8 mouse cellular contexts compared by ENCODE assay signal in the genomic region with DNA sequence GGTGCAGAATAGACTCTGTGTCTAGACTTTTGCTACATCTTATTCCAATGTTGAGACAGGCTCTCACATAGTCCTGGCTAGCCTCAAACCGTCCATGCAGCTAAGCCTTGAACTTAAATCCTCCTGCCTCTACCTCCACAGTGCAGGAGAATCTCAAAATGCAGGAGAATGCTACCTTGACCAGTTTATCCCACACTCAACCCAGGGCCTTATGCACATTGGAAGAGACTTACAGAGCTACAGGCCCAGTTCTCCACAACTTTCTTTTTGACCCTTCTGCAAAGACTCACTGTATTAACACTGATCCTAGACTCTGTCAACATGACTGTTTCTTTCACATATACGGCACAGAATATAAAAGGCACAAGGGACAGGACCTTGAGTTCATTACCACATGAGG. TPM values are rescaled to one million over a fixed set of nuclear protein-coding genes. Genes with fewer than 3 reads are reported as not detected.
DNase-seq lines count a peak whose midpoint lies in the region; ATAC-seq and TF ChIP-seq lines count a peak whose summit lies in the region.

No protein-coding gene starts in this region.

- peak overlapping the region; percentile 65 for H3K9ac ChIP-seq in heart, adult 2 months (ENCODE audit: low read depth, low read length)
- peak overlapping the region; percentile 58 for H3K9ac ChIP-seq in heart, embryonic 16.5 days (ENCODE audit: low read length)
- no peak overlapping the region for H3K9ac ChIP-seq in liver, embryonic 14.5 days (replicated peaks)

- H3K4me3 ChIP-seq in heart, adult 2 months, result peak overlapping the region; percentile 72; the same call in 1 of the 2 replicates
- H3K4me3 ChIP-seq in bone marrow, adult 2 months (replicated peaks; ENCODE audit: control insufficient read depth, low read depth, low read length), result peak overlapping the region; percentile 26
- H3K4me3 ChIP-seq in heart, embryonic 16.5 days (ENCODE audit: low read length), result peak overlapping the region; percentile 89
- peak overlapping the region in 1 of 2 experiments; percentile 5; a peak in 1 of 4 replicates for H3K4me3 ChIP-seq in liver, embryonic 14.5 days (ENCODE audit: insufficient read depth in 1 of 2, low read depth in 2 of 2, low read length in 2 of 2)

- peak overlapping the region; percentile 87 for H3K27ac ChIP-seq in heart, adult 2 months
- H3K27ac ChIP-seq in bone marrow, adult 2 months (ENCODE audit: control insufficient read depth, insufficient read depth, low read depth, low read length, poor library complexity), result no peak overlapping the region
- peak overlapping the region; percentile 79 for H3K27ac ChIP-seq in heart, embryonic 16.5 days (ENCODE audit: low read length)
- no peak overlapping the region for H3K27ac ChIP-seq in liver, embryonic 14.5 days

- H3K4me1 ChIP-seq in heart, adult 2 months (ENCODE audit: control insufficient read depth, insufficient read depth, low read length), result peaks cover 22% of the 10 kb centered on the region
- peaks cover 3% of the 10 kb centered on the region; the same call in 1 of the 2 replicates for H3K4me1 ChIP-seq in bone marrow, adult 2 months (ENCODE audit: control insufficient read depth, insufficient read depth, low read length)
- H3K4me1 ChIP-seq in heart, embryonic 16.5 days (ENCODE audit: control insufficient read depth, insufficient read depth, low read length), result peaks cover 49% of the 10 kb centered on the region
- H3K4me1 ChIP-seq in liver, embryonic 14.5 days (replicated peaks; ENCODE audit: control insufficient read depth in 2 of 2, insufficient read depth in 2 of 2, low read length in 1 of 2), result peaks cover 32 to 41% of the 10 kb centered on the region in 2 experiments

- intact Hi-C loops in heart, adult 2 months (cut with DNase I), result loop anchor here (2.0 to 10.0 kb wide), 4 partner anchors 36 to 184 kb away; partner anchors contain the start of gene Ttyh3

- peaks cover 35% of the 10 kb centered on the region for H3K36me3 ChIP-seq in heart, adult 2 months (ENCODE audit: control insufficient read depth, insufficient read depth, low read length)
- peaks cover 4% of the 10 kb centered on the region; the same call in 1 of the 2 replicates for H3K36me3 ChIP-seq in heart, embryonic 16.5 days (ENCODE audit: control insufficient read depth, insufficient read depth)
- no peaks in the 10 kb centered on the region for H3K36me3 ChIP-seq in liver, embryonic 14.5 days (replicated peaks; ENCODE audit: control insufficient read depth, insufficient read depth, low read depth)

- no peaks in the 10 kb centered on the region for H3K9me3 ChIP-seq in heart, embryonic 16.5 days (replicated peaks; ENCODE audit: control insufficient read depth, low read length)
- H3K9me3 ChIP-seq in liver, embryonic 14.5 days (ENCODE audit: control insufficient read depth, low read length), result no peaks in the 10 kb centered on the region

- peaks cover 12% of the 10 kb centered on the region for H3K79me2 ChIP-seq in heart, adult 2 months (replicated peaks; ENCODE audit: control insufficient read depth, insufficient read depth, low read length)

- TF ChIP-seq CTCF in heart, adult 2 months (IDR thresholded peaks at IDR 0.05), result no peak
- no peak for TF ChIP-seq CTCF in bone marrow, adult 2 months (IDR thresholded peaks at IDR 0.05; ENCODE audit: control insufficient read depth, insufficient read depth, low read length)
- no peak for TF ChIP-seq CTCF in liver, embryonic 14.5 days (IDR thresholded peaks at IDR 0.05; ENCODE audit: low read depth)

- 7% methylated on average over 2 of the region's 2 CpGs for WGBS in heart, adult 2 months
- 70% methylated on average over 2 of the region's 2 CpGs for WGBS in bone marrow, adult 2 months
- WGBS in heart, embryonic 16.5 days, result 45% methylated on average over 2 of the region's 2 CpGs
- 48% methylated on average over 2 of the region's 2 CpGs for WGBS in liver, embryonic 14.5 days (ENCODE audit: insufficient replicate concordance)

- no peak for TF ChIP-seq POLR2A in heart, adult 2 months (IDR thresholded peaks at IDR 0.05; ENCODE audit: insufficient read depth, low read depth, low read length)
- no peak for TF ChIP-seq POLR2A in bone marrow, adult 2 months (IDR thresholded peaks at IDR 0.05; ENCODE audit: borderline replicate concordance, control insufficient read depth, low read depth, low read length)

- no peak for ATAC-seq in heart, embryonic 16.5 days (replicated peaks; ENCODE audit: extremely low read depth, insufficient read depth, low FRiP score)
- no peak for ATAC-seq in liver, embryonic 14.5 days (ENCODE audit: insufficient read depth)

- H3K4me2 ChIP-seq in heart, embryonic 16.5 days (ENCODE audit: low read depth, low read length), result peak overlapping the region; percentile 70
- H3K4me2 ChIP-seq in liver, embryonic 14.5 days (ENCODE audit: low read depth), result peak overlapping the region; percentile 100

- TF ChIP-seq EP300 in heart, adult 2 months (IDR thresholded peaks at IDR 0.05; ENCODE audit: insufficient read depth, low read depth, low read length), result no peak
- no peak for TF ChIP-seq EP300 in liver, embryonic 14.5 days (IDR thresholded peaks at IDR 0.05; ENCODE audit: low read depth)

- DNase-seq in heart, adult 2 months, result no peak
- DNase-seq in heart, adult 8-10 months (ENCODE audit: low spot score), result no peak
- DNase-seq in liver, embryonic 14.5 days (ENCODE audit: low read depth in 3 of 3, low spot score in 3 of 3), result no peak
- no peak for DNase-seq in right cerebral cortex, adult 2 months (ENCODE audit: low spot score in 2 of 2)
- DNase-seq in ovary, adult 18-20 months (ENCODE audit: low spot score), result no peak
- DNase-seq in right cerebral cortex, postnatal 25 days, result no peak

- H3K27me3 ChIP-seq in heart, adult 2 months (ENCODE audit: control insufficient read depth, insufficient read depth, low read length), result no peaks in the 10 kb centered on the region
- H3K27me3 ChIP-seq in heart, embryonic 16.5 days (ENCODE audit: control insufficient read depth, insufficient read depth, low read length), result no peaks in the 10 kb centered on the region
- no peaks in the 10 kb centered on the region for H3K27me3 ChIP-seq in liver, embryonic 14.5 days (ENCODE audit: control insufficient read depth, insufficient read depth, low read length)

RNA-seq across cellular contexts. Expression of gene Gna12, which starts 1.9 kb away (rescaled TPM):
- 100 to 1,000 TPM; 118 to 136 TPM for total RNA-seq in heart, adult 2 months (2021)
- 117 and 136 TPM in 2 replicates for polyA plus RNA-seq in heart, adult 2 months (2012; rRNA removed)
- total RNA-seq in heart, adult 8-10 months (2022), result 100 to 1,000 TPM; 124 to 170 (median 134) TPM
- 12.3 and 15.8 TPM in 2 replicates for polyA plus RNA-seq in bone marrow, adult 2 months (2011; ENCODE audit: insufficient read depth, insufficient read length, low replicate concordance, missing spikeins)
- 7.1 and 11.0 TPM in 2 replicates for polyA plus RNA-seq in heart, embryonic 16.5 days (2015; fragmentation: Nextera tagmentation; extraction: Ambion mirVana)
- 14.2 and 17.0 TPM in 2 replicates for polyA plus RNA-seq in liver, embryonic 14.5 days (2012; rRNA removed)
- 5.4 and 9.6 TPM in 2 replicates for polyA plus RNA-seq in liver, embryonic 14.5 days (2014; fragmentation: Nextera tagmentation; extraction: Ambion mirVana)

Comparison
In these comparisons a context has a peak if more than half of its experiments do, and no peak if none do; other contexts are left out.
1. H3K27ac ChIP-seq: peak in heart, adult 2 months (single experiment) and heart, embryonic 16.5 days (single experiment); none in bone marrow, adult 2 months (single experiment) and liver, embryonic 14.5 days (single experiment).